Mouse (Mus musculus): ENCODE measurements around the gene Gm11549. TPM values are rescaled to one million over a fixed set of nuclear protein-coding genes. Genes with fewer than 3 reads are reported as not detected.

Gm11549 gene
- polyA plus RNA-seq, 1 experiment from 2014 or later, result 1.4 TPM

GRCm38 (mm10) chr3:36476261-36477155 lies 45.1 kb downstream of the Gm11549 start:
- H3K36me3 ChIP-seq (replicated peaks), result no peaks in the 10 kb centered on the region
- no peaks in the 10 kb centered on the region for H3K9me3 ChIP-seq
- peak overlapping the region; percentile 70 for H3K4me2 ChIP-seq
- H3K27ac ChIP-seq, result no peak overlapping the region
- ATAC-seq (ENCODE audit: low FRiP score), result no peak
- peak overlapping the region; percentile 58 for H3K9ac ChIP-seq
- 37% methylated on average over 20 of the region's 20 CpGs for WGBS
- H3K4me3 ChIP-seq (replicated peaks), result peak overlapping the region; percentile 53
- no peaks in the 10 kb centered on the region; the same call in 1 of the 2 replicates for H3K27me3 ChIP-seq
- peaks cover 27% of the 10 kb centered on the region for H3K4me1 ChIP-seq

DNA sequence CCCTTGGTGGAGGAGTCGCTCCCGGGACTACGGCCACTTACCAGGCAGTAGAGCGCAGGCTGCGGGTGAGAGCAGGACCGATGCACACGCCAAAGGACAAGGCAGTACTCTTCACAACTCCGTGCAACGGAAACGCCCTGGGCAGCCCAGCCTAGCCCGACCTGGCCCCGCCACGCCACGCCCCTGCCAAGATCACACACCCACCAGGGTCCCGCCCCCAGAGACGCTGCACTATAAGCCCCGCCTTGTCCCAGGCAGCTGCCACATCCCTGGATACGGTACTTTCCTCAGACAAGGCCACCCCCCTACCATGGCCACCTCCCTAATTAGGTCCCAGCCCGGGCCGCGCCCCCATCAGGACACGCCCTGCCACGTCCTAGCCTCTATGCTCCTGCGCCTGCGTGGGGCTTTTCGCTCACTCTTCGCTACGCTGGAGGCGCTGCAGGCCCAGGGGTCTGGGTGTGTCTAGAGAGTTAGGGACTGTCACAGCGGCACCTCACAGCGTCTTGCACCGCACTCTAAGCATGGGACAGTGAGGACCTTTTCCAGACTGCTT lies 46.0 kb downstream of the Gm11549 start, which contains the start of the genes Anxa5 and 1810062G17Rik:
TSS of gene Anxa5 (minus strand) at position 363 of the 556 bp plus-strand sequence.
TSS of gene 1810062G17Rik (plus strand) at position 406 of the 556 bp plus-strand sequence.
- Histone ChIP-seq H3K27ac (peak within 1 kb of the TSS; percentile 44; the same call in 1 of the 2 replicates), H3K4me1 (peaks cover 22% of the 10 kb centered on the region), H3K36me3 (replicated peaks) (no peaks in the 10 kb centered on the region), H3K27me3 (no peaks in the 10 kb centered on the region; the same call in 1 of the 2 replicates), H3K4me2 (peak within 1 kb of the TSS; percentile 70), H3K4me3 (replicated peaks) (peak within 1 kb of the TSS; percentile 53), H3K9ac (peak within 1 kb of the TSS; percentile 58), H3K9me3 (no peaks in the 10 kb centered on the region)
- WGBS, result under 1% methylated on average over 32 of the region's 32 CpGs
- ATAC-seq (ENCODE audit: low FRiP score), result peak; percentile 96

DNA sequence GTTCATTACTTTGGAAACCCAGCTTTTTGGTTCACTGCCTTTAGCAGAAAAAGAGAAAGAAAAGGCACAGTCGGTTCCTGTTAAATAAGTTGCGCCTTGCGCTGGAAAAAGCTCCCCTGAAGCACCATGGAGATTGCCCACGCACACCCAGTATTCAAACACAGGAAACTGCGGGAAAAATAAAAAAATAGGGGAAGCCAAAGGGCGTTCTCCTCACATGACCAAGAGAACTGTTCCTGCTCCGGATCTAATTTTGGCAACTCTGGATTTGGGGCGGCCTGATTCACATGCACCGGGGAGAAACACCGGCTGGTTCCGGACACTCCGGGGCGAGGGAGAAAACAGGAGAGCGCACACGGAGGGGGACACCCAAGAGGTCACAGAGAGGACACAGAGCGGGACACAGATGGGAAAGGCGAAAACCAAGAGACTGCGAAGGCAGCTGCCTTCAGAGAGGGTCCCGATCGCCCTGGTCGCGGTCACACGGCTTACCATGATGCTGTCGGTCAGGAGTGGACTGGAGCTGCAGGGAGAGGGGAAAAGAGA lies 46.6 kb downstream of the Gm11549 start:
- Histone ChIP-seq H3K9ac (peak overlapping the region; percentile 58), H3K4me1 (peaks cover 22% of the 10 kb centered on the region), H3K27ac (peak overlapping the region; percentile 1; the same call in 1 of the 2 replicates), H3K9me3 (no peaks in the 10 kb centered on the region), H3K4me3 (replicated peaks) (peak overlapping the region; percentile 53), H3K4me2 (peak overlapping the region; percentile 70), H3K27me3 (no peaks in the 10 kb centered on the region; the same call in 1 of the 2 replicates), H3K36me3 (replicated peaks) (no peaks in the 10 kb centered on the region)
- peak; percentile 49 for ATAC-seq (ENCODE audit: low FRiP score)
- 3% methylated on average over 24 of the region's 24 CpGs for WGBS

- Histone ChIP-seq H3K27ac (no peak overlapping the region), H3K27me3 (no peaks in the 10 kb centered on the region; the same call in 1 of the 2 replicates), H3K4me2 (peak overlapping the region; percentile 70), H3K36me3 (replicated peaks) (no peaks in the 10 kb centered on the region), H3K4me3 (replicated peaks) (no peak overlapping the region), H3K4me1 (peaks cover 22% of the 10 kb centered on the region), H3K9me3 (no peaks in the 10 kb centered on the region), H3K9ac (no peak overlapping the region)
- ATAC-seq (ENCODE audit: low FRiP score), result no peak
- WGBS, result 77% methylated on average over 5 of the region's 5 CpGs
Observed at GRCm38 (mm10) chr3:36474421-36474820, 47.2 kb downstream of the Gm11549 start.

- Histone ChIP-seq H3K9me3 (no peaks in the 10 kb centered on the region), H3K27ac (no peak overlapping the region), H3K9ac (no peak overlapping the region), H3K36me3 (replicated peaks) (no peaks in the 10 kb centered on the region), H3K4me1 (peaks cover 15% of the 10 kb centered on the region), H3K27me3 (no peaks in the 10 kb centered on the region; the same call in 1 of the 2 replicates), H3K4me3 (replicated peaks) (no peak overlapping the region), H3K4me2 (no peak overlapping the region)
- 92% methylated on average over 5 of the region's 5 CpGs for WGBS
- no peak for ATAC-seq (ENCODE audit: low FRiP score)
Observed at GRCm38 (mm10) chr3:36473222-36473621, 48.4 kb downstream of the Gm11549 start.

DNA sequence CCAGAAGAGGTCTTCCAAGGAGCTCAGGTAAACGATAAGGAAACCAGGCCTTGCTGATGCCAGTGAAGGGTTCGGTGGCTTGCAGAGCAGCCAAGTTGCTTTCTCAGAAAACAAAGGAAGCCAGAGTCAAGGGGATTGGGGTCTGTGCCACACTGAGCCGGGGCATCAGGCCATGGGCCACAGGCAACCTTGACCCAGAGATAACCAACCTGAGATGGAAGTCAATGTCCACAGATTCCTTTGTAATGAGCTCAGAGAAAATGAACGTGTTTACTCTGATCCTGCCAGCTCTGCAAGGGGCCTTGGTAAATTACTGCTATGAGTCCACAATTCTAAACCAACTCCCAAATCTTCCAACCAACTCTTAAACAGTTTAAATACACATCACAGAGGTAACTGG lies 49.8 kb downstream of the Gm11549 start:
- ATAC-seq (ENCODE audit: low FRiP score), result no peak

GRCm38 (mm10) chr3:36468871-36469270 lies 52.7 kb downstream of the Gm11549 start:
- ATAC-seq (ENCODE audit: low FRiP score), result no peak
- 57% methylated on average over 2 of the region's 2 CpGs for WGBS

More for the DNA sequence above, 49.8 kb downstream of the Gm11549 start:
- no peak overlapping the region for H3K4me2 ChIP-seq
- WGBS, result 83% methylated on average over 4 of the region's 4 CpGs
- no peak overlapping the region for H3K4me3 ChIP-seq (replicated peaks)
- H3K27ac ChIP-seq, result no peak overlapping the region
- H3K36me3 ChIP-seq (replicated peaks), result no peaks in the 10 kb centered on the region
- no peaks in the 10 kb centered on the region; the same call in 1 of the 2 replicates for H3K27me3 ChIP-seq
- H3K9me3 ChIP-seq, result no peaks in the 10 kb centered on the region
- H3K9ac ChIP-seq, result no peak overlapping the region
- H3K4me1 ChIP-seq, result peaks cover 15% of the 10 kb centered on the region

GRCm38 (mm10) chr3:36467632-36468031 lies 54.0 kb downstream of the Gm11549 start:
- H3K27ac ChIP-seq, result no peak overlapping the region
- H3K4me2 ChIP-seq, result no peak overlapping the region
- H3K9me3 ChIP-seq, result no peaks in the 10 kb centered on the region
- no peaks in the 10 kb centered on the region for H3K4me1 ChIP-seq
- no peak overlapping the region for H3K4me3 ChIP-seq (replicated peaks)
- 90% methylated on average over 7 of the region's 7 CpGs for WGBS
- no peaks in the 10 kb centered on the region for H3K36me3 ChIP-seq (replicated peaks)
- no peaks in the 10 kb centered on the region for H3K27me3 ChIP-seq
- no peak overlapping the region for H3K9ac ChIP-seq
- ATAC-seq (ENCODE audit: low FRiP score), result no peak

More at GRCm38 (mm10) chr3:36468871-36469270, 52.7 kb downstream of the Gm11549 start:
- no peaks in the 10 kb centered on the region for H3K36me3 ChIP-seq (replicated peaks)
- no peak overlapping the region for H3K27ac ChIP-seq
- no peak overlapping the region for H3K4me2 ChIP-seq
- H3K9me3 ChIP-seq, result no peaks in the 10 kb centered on the region
- no peak overlapping the region for H3K9ac ChIP-seq
- no peaks in the 10 kb centered on the region for H3K27me3 ChIP-seq
- no peaks in the 10 kb centered on the region for H3K4me1 ChIP-seq
- no peak overlapping the region for H3K4me3 ChIP-seq (replicated peaks)

GRCm38 (mm10) chr3:36465538-36465937 lies 56.1 kb downstream of the Gm11549 start:
- no peak for ATAC-seq (ENCODE audit: low FRiP score)
- H3K27me3 ChIP-seq, result no peaks in the 10 kb centered on the region
- H3K9ac ChIP-seq, result no peak overlapping the region
- no peaks in the 10 kb centered on the region for H3K4me1 ChIP-seq
- no peaks in the 10 kb centered on the region for H3K9me3 ChIP-seq
- H3K27ac ChIP-seq, result no peak overlapping the region
- no peaks in the 10 kb centered on the region for H3K36me3 ChIP-seq (replicated peaks)
- WGBS, result 61% methylated on average over 7 of the region's 7 CpGs
- H3K4me3 ChIP-seq (replicated peaks), result no peak overlapping the region
- no peak overlapping the region for H3K4me2 ChIP-seq

Small RNAs within 50 kb of the gene (microRNA-seq; reads per million reads assigned to microRNA genes)
- not detected for gene Mir7009

Other genes starting within 250 kb of the Gm11549 start
- 67.5 and 75.3 TPM in 2 replicates for gene Anxa5, start 45.9 kb downstream of the Gm11549 start, polyA plus RNA-seq (2016; fragmentation: Nextera tagmentation; extraction: Ambion mirVana)
- gene 1810062G17Rik, start 45.9 kb downstream of the Gm11549 start, polyA plus RNA-seq (2016; fragmentation: Nextera tagmentation; extraction: Ambion mirVana), result 0.45 and 0.57 TPM in 2 replicates
- 84.2 and 86.1 TPM in 2 replicates for gene Exosc9, start 30.8 kb upstream of the Gm11549 start, polyA plus RNA-seq (2016; fragmentation: Nextera tagmentation; extraction: Ambion mirVana)
- gene Ccna2, start 50.3 kb upstream of the Gm11549 start, polyA plus RNA-seq (2016; fragmentation: Nextera tagmentation; extraction: Ambion mirVana), result 244 and 260 TPM in 2 replicates
- gene Bbs7, start 91.7 kb upstream of the Gm11549 start, polyA plus RNA-seq (2016; fragmentation: Nextera tagmentation; extraction: Ambion mirVana), result 19.6 and 20.9 TPM in 2 replicates
- gene Trpc3, start 168.4 kb upstream of the Gm11549 start, polyA plus RNA-seq (2016; fragmentation: Nextera tagmentation; extraction: Ambion mirVana), result 5.7 and 5.9 TPM in 2 replicates

Data from forebrain, embryonic 12.5 days (tissue).